Mouse (Mus musculus): Measurements from ENCODE around the gene C1qtnf9. TPM values are rescaled to one million over a fixed set of nuclear protein-coding genes. Genes with fewer than 3 reads are reported as not detected.

The C1qtnf9 gene
- total RNA-seq, 2 experiments from 2014 or later, result 0.24 TPM; not detected in 1

GRCm38 (mm10) chr14:60746141-60746540, 21.8 kb upstream of the C1qtnf9 start:
- intact Hi-C loops (cut with DNase I), result no loop called here
- no peak for DNase-seq (ENCODE audit: low spot score in 2 of 2)

- DNase-seq (ENCODE audit: low spot score in 2 of 2), result no peak
- intact Hi-C loops (cut with DNase I), result no loop called here
Measured at GRCm38 (mm10) chr14:60747154-60747870, 20.6 kb upstream of the C1qtnf9 start.

GRCm38 (mm10) chr14:60749880-60750279, 18.1 kb upstream of the C1qtnf9 start:
- DNase-seq (ENCODE audit: low spot score in 2 of 2), result no peak

GRCm38 (mm10) chr14:60751581-60751980, 16.4 kb upstream of the C1qtnf9 start:
- no peak for DNase-seq (ENCODE audit: low spot score in 2 of 2)
- intact Hi-C loops (cut with DNase I), result no loop called here

More at GRCm38 (mm10) chr14:60749880-60750279, 18.1 kb upstream of the C1qtnf9 start:
- intact Hi-C loops (cut with DNase I), result no loop called here

- DNase-seq (ENCODE audit: low spot score in 2 of 2), result peak in 1 of 2 experiments; percentile 28
- intact Hi-C loops (cut with DNase I), result no loop called here
Measured at GRCm38 (mm10) chr14:60752892-60753800, 14.8 kb upstream of the C1qtnf9 start.

GRCm38 (mm10) chr14:60753801-60754126, 14.2 kb upstream of the C1qtnf9 start:
- DNase-seq (ENCODE audit: low spot score in 2 of 2), result no peak
- intact Hi-C loops (cut with DNase I), result no loop called here

- DNase-seq (ENCODE audit: low spot score in 2 of 2), result no peak
- intact Hi-C loops (cut with DNase I), result no loop called here
Measured at GRCm38 (mm10) chr14:60754656-60755055, 13.3 kb upstream of the C1qtnf9 start.

GRCm38 (mm10) chr14:60756271-60756670, 11.7 kb upstream of the C1qtnf9 start:
- no peak for DNase-seq (ENCODE audit: low spot score in 2 of 2)
- intact Hi-C loops (cut with DNase I), result no loop called here

GRCm38 (mm10) chr14:60757265-60757664, 10.7 kb upstream of the C1qtnf9 start:
- intact Hi-C loops (cut with DNase I), result no loop called here
- DNase-seq (ENCODE audit: low spot score in 2 of 2), result no peak

GRCm38 (mm10) chr14:60757722-60758121, 10.2 kb upstream of the C1qtnf9 start:
- no peak for DNase-seq (ENCODE audit: low spot score in 2 of 2)
- intact Hi-C loops (cut with DNase I), result no loop called here

- intact Hi-C loops (cut with DNase I), result no loop called here
- no peak for DNase-seq (ENCODE audit: low spot score in 2 of 2)
Measured at GRCm38 (mm10) chr14:60759097-60759496, 8.8 kb upstream of the C1qtnf9 start.

GRCm38 (mm10) chr14:60761801-60762200, 6.1 kb upstream of the C1qtnf9 start:
- intact Hi-C loops (cut with DNase I), result no loop called here
- no peak for DNase-seq (ENCODE audit: low spot score in 2 of 2)

GRCm38 (mm10) chr14:60762754-60763153, 5.2 kb upstream of the C1qtnf9 start:
- DNase-seq (ENCODE audit: low spot score in 2 of 2), result no peak
- intact Hi-C loops (cut with DNase I), result no loop called here

GRCm38 (mm10) chr14:60763746-60764145, 4.2 kb upstream of the C1qtnf9 start:
- DNase-seq (ENCODE audit: low spot score in 2 of 2), result no peak
- intact Hi-C loops (cut with DNase I), result no loop called here

GRCm38 (mm10) chr14:60764526-60764925, 3.4 kb upstream of the C1qtnf9 start:
- intact Hi-C loops (cut with DNase I), result no loop called here
- no peak for DNase-seq (ENCODE audit: low spot score in 2 of 2)

GRCm38 (mm10) chr14:60765025-60765424, 2.9 kb upstream of the C1qtnf9 start:
- intact Hi-C loops (cut with DNase I), result no loop called here
- DNase-seq (ENCODE audit: low spot score in 2 of 2), result no peak

- intact Hi-C loops (cut with DNase I), result no loop called here
- DNase-seq (ENCODE audit: low spot score in 2 of 2), result peak in 1 of 2 experiments; percentile 27
Measured at GRCm38 (mm10) chr14:60769340-60769739, 1.4 kb downstream of the C1qtnf9 start.

- DNase-seq (ENCODE audit: low spot score in 2 of 2), result no peak
- intact Hi-C loops (cut with DNase I), result loop anchor here (5.0 kb wide), 2 partner anchors 33 to 253 kb away; no protein-coding TSS in a partner anchor
Measured at GRCm38 (mm10) chr14:60770594-60770993, 2.7 kb downstream of the C1qtnf9 start.

- intact Hi-C loops (cut with DNase I), result loop anchor here (1.0 to 5.0 kb wide), 3 partner anchors 34 to 254 kb away; no protein-coding TSS in a partner anchor
Measured at GRCm38 (mm10) chr14:60771057-60771456, 3.1 kb downstream of the C1qtnf9 start.

GRCm38 (mm10) chr14:60773476-60773875, 5.5 kb downstream of the C1qtnf9 start:
- no peak for DNase-seq (ENCODE audit: low spot score in 2 of 2)
- intact Hi-C loops (cut with DNase I), result loop anchor here (5.0 kb wide), 2 partner anchors 36 to 256 kb away; no protein-coding TSS in a partner anchor

More at GRCm38 (mm10) chr14:60771057-60771456, 3.1 kb downstream of the C1qtnf9 start:
- DNase-seq (ENCODE audit: low spot score in 2 of 2), result peak; percentile 71 to 76

All from left cerebral cortex, postnatal 14 days (tissue).